Mouse (Mus musculus) embryo, embryonic 10 days (tissue): Measurements from ENCODE around the gene Slc38a2.
A peak's percentile ranks its signal among the peaks of the same experiment; 100 is the strongest.

Experiments
- DNase-seq: peaks from one replicate; pipeline ENCODE4 v3.0.0-alpha.2; 2015; ENCODE audit warnings: low spot score

Slc38a2 gene

DNA sequence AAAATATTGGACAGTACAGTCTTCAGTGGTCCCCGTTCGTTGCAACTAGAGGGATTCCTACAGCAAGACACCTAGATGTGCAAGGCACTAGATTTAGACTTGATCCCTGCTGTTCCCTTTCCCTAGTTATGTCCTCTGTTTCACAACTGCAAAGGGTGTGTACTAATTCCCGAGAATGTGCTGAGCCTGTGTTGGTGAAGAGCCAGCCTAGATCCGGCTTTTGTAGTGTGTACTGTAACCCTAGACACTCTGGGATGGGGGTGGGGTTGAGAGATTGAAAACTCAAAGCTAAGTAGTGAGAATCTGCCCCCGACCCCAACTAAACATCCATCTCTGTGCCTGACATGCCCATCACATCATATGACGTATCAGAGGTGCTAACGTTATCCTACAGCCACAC, 18.9 kb upstream of the Slc38a2 start:
- DNase-seq, result no peak

DNA sequence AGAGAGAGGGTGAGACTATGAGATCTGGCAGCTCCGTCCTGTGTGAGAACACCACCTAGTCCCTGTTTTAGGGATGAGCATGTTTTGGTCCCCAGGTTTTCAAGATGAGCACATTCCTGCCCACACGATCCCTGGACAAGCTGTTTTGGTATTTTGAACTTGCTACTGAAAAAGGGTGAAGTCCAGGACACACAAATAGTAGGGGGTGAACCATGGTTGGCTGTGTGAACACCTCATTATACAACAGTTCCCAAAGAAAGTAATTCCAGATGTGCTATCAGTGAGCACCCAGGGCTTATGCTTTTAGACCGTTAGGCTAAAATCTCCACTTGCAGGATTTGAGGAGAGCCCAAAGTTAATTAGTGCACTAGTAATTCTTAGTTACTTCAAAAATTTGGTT, 17.7 kb upstream of the Slc38a2 start:
- no peak for DNase-seq

DNA sequence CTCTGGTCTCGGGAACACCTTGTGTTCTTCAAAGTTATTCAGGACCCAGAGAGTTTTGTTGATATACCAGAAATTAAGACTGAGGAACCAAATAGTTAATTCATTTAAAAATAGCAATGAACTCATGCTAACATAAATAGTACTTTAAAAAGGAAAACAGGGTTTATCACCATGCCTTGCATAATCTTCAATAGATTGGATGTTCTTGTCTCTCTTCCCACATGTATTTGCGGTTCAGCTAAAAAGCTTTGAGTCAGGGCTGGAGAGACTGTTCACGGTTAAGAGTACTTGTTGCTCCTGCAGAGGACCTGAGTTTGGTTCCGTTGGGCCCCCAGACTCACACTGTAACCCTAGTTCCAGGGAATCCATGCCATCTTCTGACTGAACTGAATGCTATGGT, 16.8 kb upstream of the Slc38a2 start:
- no peak for DNase-seq

DNA sequence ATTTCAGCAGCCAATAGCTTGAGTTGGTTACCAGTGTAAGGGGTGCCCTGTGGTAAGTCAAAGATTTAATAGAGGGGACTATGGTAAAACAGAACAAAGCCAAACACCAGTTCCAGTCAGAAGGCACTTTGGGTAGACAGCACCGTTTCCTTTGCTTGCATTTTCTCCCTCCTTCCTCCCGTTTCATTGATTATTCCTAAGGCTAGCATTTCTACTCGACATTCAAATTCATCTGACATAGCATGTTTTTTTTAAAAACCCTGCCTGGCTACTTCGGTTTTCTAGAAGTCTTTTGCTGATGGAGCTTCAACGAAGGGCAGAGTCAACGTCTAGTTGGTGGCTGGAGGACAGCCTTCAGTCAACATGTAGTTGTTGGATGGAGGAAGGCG, 16.2 kb upstream of the Slc38a2 start:
- no peak for DNase-seq

DNA sequence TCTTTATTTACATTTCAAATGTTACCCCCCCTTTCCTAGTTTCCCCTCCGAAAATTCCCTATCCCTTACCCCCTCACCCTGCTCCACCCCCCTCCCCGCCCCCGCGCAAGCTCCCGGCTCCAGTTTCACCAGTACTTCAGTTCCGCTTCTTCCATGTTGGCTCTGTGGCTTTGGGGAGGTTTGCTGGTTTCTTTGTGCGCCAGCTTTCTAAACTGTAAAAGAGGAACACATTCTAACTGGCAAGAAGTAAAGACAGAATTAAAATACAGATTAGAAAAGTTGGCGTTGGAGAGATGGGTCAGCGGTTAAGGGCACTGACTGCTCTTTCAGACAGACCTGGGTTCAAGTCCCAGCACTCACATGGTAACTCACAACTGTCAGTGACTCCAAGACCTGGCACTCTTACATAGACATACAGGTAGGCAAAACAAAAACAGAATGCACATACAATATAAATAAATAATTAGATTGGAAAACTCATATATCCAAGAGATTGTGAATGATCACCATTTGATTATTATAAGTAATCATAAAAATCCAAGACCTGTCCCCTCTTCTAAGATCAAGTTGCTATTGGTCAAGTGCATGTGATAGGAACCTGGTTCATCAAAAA, 15.7 kb upstream of the Slc38a2 start:
- no peak for DNase-seq

DNA sequence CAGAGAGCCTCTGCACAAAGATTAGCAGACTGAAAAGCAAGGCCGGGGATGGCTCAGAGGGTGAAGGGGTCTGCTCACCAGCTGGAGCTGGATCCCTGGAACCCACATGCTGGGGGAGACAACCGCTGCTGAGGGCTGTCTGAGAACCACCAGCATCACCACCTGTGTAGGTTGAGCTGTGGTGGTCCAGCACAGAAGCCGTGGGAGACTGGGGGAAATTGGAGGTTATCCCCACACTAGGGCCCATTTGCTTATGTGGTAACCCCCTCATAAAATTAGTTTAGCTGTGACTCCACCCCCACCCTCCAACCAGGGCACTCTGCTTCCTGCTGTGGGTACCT, 15.1 kb upstream of the Slc38a2 start:
- DNase-seq, result no peak

DNA sequence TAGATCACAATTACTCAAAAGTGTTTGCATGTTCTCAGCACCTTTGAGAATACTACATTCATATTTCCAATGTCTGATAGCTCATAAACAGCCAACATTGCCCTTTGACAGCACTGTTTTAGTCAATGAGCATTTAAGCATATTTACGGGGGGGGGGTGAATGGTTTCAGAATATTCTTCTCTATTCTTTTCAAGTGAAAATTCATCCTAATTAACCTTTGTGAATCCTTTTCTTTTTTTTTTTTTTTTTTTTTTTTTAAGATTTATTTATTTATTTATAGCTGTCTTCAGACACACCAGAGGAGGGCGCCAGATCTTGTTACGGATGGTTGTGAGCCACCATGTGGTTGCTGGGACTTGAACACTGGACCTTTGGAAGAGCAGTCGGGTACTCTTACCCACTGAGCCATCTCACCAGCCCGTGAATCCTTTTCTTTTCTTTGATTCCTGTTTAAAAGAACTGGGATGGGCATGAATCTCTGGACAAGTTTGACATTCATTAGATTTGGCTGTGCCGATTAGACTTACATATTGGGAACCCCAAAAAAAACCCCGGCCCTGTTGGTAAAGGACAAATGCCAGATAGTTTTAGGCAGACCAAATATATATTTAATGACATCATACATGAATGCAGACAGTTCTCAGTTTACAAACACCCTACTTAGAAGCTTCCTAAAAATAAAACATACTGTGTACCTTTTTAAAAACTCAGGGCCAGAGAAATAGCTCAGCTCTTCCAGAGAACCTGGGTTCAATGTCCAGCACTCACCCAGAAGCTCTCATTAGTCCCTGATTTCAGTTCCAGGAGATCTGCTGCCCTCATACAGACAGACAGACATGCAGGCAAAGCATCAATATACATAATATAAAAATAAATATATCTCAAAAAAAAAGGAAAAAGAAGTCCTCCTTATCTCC, 14.5 kb upstream of the Slc38a2 start:
- no peak for DNase-seq

DNA sequence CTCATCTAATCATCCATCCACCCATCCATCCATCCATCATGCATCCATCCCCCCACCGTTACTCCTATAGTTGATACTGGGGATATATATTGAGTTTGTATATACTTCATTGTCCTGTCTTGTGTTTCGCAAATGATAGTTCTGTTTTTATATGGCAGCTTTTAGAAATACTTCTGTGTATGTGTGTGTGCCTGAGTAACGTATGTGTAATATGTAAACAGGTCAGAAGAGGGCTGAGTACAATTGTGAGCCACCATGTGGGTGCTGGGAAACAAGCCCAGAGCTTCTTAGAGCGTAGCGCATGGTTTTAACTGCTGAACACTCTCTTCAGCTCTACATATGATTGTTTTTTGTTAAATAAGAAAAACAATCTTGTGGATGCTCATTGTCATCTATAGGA, 12.8 kb upstream of the Slc38a2 start:
- no peak for DNase-seq

DNA sequence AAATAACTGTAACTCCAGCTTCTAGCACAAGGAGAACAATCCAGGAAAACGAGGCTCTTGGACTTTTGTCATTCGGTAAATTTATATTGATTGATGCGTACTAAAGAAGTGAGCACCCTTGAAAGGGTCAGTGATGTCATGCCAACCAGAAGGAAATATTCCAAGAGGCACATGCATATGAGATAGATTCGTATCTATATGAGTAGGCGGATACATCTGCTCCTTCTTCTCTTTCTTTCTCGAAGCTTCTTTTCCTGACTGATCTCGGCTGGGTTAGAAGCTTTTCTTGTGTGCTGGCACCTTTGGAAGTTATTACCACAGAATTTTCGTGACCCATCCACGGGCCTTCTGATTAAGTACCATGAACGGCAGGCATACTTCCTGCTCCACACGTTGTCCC, 12.1 kb upstream of the Slc38a2 start:
- DNase-seq, result no peak

DNA sequence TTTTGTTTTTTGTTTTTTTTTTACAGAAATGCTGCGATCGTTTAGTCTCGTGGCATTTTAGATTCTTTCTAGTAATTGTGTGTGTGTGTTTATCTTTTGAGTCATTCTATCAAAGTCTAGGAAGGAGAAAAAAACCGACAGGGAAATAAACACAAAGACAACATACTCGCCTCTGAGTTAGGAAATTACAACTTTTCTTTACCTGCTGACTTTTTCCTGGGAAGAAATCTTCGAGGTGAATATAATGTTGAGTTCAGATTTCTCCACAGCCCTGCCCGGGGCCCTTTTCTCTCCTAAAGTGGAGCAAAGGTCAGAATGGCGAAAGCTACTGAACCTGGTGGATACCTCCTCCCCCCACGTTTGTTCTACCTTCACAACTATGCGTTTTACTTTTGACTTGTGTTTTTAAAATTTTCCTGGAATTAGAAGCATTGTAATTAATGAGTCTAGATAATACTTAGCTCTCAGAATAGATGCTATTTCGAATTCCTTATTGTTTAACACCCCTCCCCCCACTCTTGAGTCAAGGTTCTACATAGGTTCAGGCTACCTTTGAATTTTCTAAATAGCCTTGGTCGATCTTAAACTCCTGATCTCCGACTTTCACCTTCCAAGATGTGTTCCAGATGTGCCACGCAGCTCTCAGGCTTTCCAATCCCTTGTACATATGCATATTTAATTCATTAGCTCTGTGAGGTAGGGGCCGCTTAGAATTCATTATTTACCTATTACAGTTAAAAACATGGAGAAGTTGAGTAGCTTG, 11.0 kb upstream of the Slc38a2 start:
- DNase-seq, result peak; percentile 41

DNA sequence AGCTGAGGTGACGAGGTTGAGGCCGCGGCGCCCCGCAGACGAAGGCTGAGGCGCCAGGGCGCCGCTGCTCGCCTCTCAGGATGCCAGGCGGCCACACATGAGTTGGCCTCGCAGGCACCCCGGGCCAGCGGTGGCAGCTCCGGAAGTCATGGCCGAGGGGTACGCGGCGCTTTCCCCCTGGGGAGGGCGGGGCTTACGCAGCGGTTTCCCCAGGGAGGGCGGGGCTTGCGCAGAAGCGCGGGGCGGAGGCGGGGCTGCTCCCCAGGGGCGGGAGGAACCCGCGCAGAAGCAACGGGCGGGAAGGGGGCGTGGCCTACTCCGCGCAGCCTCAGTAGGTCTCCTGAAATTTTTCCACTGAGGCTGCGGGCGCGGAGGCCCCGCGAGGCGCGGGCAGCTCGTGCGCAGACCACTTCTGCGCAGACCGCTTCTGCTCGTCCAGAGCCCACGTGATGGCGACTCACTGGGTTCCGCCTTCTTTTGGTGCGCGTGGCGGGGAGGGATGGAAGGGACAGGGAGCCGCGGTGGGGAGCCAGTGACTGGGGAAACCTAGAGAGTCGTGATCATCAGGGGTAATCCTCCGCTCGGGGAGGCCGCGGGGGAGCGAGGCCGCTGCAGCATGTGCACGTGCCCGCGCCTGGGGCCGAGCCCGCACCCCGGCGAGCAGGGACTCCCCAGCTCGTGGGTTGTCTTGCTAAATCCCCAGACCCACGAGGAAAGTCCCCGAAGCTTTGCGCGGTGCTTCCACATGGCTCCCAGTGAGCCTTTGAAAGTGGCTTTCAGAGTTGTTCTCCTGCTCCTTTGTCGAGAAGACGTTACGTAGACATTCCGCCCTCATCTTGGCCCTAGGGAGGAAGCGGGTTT, 10.2 kb upstream of the Slc38a2 start:
- peak; percentile 98 for DNase-seq

DNA sequence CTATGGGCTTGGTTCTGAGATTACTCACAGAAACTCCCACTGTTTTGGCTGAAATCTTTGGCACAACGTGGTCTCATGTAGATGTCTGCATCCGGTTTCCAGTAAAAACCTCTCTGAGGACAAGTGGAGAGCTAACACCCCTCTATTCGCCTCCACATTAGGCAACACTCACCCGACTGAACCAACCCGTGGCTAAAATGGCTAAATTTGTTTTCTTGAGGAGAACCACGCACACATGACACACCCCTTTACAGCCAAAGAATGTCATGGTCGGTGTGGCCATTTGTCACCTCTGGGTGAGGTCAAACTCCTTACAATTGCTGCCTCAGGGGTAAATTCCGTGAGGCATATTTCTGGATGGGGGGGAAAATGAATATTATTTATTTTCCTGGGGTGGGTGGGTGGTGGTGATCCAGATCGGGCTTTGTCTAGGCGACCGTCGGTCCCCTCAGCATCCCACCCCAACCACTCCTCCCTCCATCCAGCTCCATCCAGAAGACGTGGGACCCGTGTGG, 9.5 kb upstream of the Slc38a2 start:
- DNase-seq, result peak; percentile 39

DNA sequence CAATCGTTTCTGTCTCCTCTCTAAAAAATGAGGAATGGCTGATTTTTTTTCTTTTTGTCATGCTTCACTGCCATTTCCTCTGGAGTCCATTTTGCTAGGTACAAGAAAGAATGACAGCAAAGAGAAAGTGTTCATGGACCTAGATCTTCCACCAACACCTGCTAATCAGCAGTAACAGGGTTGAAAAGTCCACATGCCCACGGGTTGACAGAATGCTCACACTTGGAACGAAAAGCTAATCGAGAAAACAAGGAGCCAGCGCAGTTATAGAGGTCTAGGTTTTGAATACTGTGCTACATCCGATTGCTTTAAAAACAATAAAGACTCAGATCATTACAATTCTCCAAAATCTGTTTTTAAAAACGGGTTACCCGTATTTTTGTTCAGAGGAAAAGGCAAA, 8.9 kb upstream of the Slc38a2 start:
- DNase-seq, result no peak

DNA sequence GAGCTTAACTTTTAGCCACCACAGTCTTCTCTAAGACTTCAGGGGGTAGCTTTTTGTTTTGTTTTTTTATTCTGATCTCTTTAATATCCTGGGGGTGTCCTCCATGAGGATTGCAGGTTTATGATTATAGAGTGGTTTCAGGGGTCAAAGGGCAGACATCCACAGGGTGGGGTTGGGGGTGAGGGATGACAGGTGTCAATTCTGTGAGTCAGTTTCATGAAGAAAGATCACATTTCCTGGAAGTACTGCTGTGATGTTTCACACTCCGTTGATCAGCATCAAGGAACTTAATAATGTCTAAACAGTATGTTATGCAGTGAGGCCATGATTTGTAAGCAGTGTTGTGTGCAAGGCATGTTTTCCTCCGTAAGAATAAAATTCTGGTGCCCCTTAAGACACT, 8.4 kb upstream of the Slc38a2 start:
- no peak for DNase-seq

DNA sequence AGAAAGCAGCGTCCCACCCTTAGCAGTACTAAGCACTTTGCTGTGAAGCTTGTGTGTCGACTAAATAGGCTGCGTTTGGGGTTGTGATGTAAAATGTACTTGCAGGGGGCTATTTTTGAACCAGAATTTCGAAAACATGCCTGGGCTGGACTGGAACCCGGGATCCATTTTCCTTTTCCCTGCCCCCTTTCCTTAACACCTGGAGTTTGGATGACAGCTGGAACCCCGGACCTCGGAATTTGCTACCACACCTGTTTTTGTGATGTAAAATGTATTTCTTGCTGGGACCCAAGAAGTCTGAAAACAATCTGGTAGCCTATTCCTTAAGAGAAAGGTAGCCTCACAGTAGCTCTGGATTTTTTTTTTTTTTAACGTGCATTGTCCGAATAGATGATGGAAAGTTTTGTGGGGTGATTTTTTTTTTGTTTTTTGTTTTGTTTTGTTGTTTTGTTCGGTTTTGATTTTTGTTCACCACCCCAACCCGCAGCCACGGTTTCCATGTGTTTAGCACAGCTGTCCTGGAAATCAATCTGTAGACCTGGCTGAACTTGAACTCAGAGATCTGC, 3.0 kb upstream of the Slc38a2 start:
- DNase-seq, result no peak

DNA sequence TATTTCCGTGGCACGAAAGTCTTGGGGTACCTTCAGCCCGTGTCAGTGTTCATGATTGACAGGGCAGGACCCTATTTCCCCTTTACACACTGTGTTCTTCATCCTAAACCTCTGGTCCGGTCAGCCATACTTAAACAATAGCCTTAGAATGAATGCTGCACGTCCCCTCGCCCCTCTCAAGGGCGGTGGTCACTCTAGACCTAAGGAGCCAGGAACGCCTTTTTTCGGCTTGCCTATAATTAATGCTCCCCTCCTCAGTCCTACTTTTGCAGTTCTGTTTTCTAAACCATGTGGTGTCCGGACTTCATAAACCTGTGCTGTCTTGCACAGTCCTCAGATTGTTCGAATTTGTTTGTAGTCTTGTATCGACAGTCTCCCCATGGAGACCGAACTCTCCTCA, 1.2 kb upstream of the Slc38a2 start:
- no peak for DNase-seq

DNA sequence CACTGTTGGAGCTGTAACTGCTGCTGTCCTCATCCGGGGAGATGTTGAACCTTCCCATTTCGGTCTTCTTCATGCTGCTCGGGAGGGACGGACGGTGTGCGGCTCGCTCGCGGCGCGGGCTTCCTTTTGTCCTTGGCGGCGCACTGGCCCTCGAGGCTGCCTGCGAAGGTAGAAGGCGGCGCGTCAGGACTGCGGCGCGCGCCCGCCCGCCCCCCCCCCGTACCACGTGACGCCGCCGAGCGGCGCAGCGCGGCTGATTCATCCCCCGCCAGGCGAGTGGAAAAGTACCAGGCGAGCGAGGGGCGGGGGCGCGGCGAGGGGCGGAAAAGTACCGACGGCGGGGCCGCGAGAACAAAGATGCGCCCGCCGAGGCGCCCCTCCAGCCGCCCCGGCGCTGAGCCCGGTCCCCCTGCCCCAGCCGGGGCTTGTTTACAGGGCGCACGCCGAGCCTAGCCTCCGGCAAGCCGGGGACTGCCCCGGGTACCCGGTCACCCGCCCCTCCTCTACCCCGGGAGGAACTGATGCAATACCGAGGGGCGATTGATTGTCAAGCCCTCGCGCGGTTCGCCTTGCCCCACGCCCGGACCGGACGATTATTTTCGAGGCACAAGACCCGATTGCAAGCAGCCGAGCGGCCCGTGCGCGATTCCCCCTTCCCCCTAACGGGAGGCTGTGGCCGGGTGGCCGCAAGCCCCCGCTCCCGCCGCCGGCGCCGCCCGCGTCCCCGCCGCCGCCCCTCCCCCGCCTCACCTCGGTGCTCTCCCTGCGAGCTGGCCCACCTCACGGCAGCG, 677 bp downstream of the Slc38a2 start:
- DNase-seq, result peak; percentile 85

DNA sequence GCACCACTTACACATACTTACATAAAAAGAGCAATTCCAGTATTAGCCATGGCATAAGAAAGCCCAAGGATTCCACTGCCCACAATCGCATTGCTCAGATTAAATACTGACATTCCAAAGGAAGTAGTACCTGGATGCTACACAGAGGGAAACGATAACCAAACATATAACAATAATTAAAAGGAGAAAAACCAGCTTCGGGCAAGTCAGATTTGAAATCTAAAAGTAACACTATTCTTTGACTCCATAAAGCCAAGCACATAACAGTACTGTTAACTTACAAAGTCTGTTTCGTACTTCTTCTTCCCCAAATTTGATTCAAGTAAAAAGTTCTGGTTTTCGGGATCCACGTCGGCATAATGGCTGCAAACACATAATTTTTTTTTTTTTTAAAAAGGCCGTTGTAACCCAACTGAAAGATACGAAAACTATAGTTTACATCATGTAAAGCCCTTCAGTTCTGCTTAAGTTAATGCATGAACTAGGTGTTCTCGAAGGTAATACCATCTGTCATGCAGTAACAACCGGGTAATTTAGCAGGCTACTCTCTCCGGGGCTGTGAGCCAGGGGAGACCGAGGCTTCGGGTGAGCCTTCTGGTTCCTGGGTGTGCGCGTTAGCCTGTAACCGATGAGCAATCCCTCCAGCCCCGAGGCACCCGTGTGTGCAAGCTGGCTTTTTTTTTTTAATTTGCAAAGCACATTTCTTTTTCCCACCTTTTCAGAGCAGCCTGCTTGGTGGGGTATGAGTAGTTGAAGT, 1.5 kb downstream of the Slc38a2 start:
- DNase-seq, result no peak

DNA sequence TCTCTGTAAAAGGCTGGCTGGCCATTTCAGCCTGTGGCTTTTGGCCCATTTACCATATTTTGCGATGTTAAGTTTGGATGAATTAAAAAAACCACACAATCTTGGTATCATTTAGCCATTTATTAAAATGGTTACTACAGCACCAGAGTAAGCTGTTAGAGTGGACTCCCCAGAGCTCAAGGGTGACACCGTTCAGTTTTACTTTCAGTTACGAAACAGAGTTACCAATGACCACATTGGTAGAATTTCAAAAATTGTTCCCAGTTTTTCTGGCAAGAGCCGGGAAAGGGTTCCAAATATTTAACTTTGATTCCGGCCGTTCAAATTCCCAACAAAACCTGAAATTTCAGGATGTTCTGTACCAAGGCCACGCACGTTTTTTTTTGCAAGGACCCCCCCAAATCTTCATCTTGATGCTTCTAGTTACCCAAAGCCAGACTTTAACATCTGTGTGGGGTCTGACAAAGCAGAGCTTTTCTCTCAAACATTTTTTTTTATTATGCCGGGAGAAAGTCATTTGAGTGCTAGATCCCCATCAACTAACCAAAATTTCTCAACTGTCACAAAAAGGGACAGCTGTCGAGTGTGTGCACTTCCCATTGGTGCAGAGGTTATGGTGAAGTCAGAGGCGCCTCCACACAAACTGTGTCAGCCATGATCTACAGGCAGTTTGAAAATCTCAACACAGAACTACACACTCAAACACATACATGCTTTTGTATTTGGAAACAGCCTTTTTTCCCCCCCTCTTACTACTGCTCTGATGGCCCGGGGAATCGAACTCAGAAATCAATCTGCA, 2.8 kb downstream of the Slc38a2 start:
- no peak for DNase-seq
